In genomic region chr1:133025796-133026190, GRCm38 (mm10) we compare ENCODE assay signal across 7 mouse cellular contexts. TPM values are rescaled to one million over a fixed set of nuclear protein-coding genes. Genes with fewer than 3 reads are reported as not detected.
DNase-seq lines count a peak whose midpoint lies in the region; ATAC-seq and TF ChIP-seq lines count a peak whose summit lies in the region.
"Not testable (repeated sequence)": the region's sequence is repeated elsewhere in the genome, so short reads cannot be mapped to it uniquely, and the experiment has no call there.

No protein-coding gene starts in this region.

- not testable (repeated sequence) for DNase-seq in forebrain, embryonic 14.5 days (ENCODE audit: low spot score)
- peak; percentile 11 to 20 for DNase-seq in heart, postnatal 36 days
- DNase-seq in kidney, adult 2 months = peak; percentile 15
- peak; percentile 80 for DNase-seq in midbrain, embryonic 11.5 days (ENCODE audit: low spot score, missing footprints)
- DNase-seq in spleen, adult 12 weeks (ENCODE audit: low spot score) = peak; percentile 33

- not testable (repeated sequence) for H3K36me3 ChIP-seq in forebrain, embryonic 14.5 days (ENCODE audit: control insufficient read depth, insufficient read depth, low read length); kidney, adult 2 months (ENCODE audit: control insufficient read depth, insufficient read depth, low read length); liver, embryonic 12.5 days; midbrain, embryonic 11.5 days (ENCODE audit: control insufficient read depth, insufficient read depth, low read length)

- peak overlapping the region; percentile 83; the same call in 1 of the 2 replicates for H3K27ac ChIP-seq in brown adipose tissue, adult 24 weeks (replicated peaks; ENCODE audit: low read depth, low read length)
- H3K27ac ChIP-seq in forebrain, embryonic 14.5 days (ENCODE audit: low read depth, low read length) = 0 out of 2 replicates have a peak overlapping the region, but pooled peaks have one; percentile 84
- peak overlapping the region; percentile 67; the same call in 1 of the 2 replicates for H3K27ac ChIP-seq in kidney, adult 2 months (ENCODE audit: insufficient read depth, low read depth, low read length)
- peak overlapping the region; percentile 91 for H3K27ac ChIP-seq in liver, embryonic 12.5 days
- H3K27ac ChIP-seq in midbrain, embryonic 11.5 days (ENCODE audit: low read depth, low read length) = not testable (repeated sequence)

- not testable (repeated sequence) for H3K9me3 ChIP-seq in forebrain, embryonic 14.5 days (replicated peaks; ENCODE audit: control insufficient read depth, low read length); liver, embryonic 12.5 days (replicated peaks); midbrain, embryonic 11.5 days (ENCODE audit: control insufficient read depth, low read length)

- not testable (repeated sequence) for ATAC-seq in forebrain, embryonic 14.5 days; liver, embryonic 12.5 days; midbrain, embryonic 11.5 days (ENCODE audit: low FRiP score)

- 32% methylated on average over 22 of the region's 23 CpGs for WGBS in forebrain, embryonic 14.5 days
- WGBS in kidney, adult 2 months = 24% methylated on average over 20 of the region's 23 CpGs
- 19% methylated on average over 21 of the region's 23 CpGs for WGBS in liver, embryonic 12.5 days (ENCODE audit: insufficient replicate concordance)
- 39% methylated on average over 23 of the region's 23 CpGs for WGBS in midbrain, embryonic 11.5 days

- H3K4me3 ChIP-seq in brown adipose tissue, adult 24 weeks (ENCODE audit: insufficient read depth, low read depth, low read length) = peak overlapping the region; percentile 97
- H3K4me3 ChIP-seq in forebrain, embryonic 14.5 days (ENCODE audit: low read depth, low read length) = peak overlapping the region; percentile 82
- H3K4me3 ChIP-seq in kidney, adult 2 months (ENCODE audit: insufficient read depth, low read depth, low read length) = peak overlapping the region; percentile 90
- peak overlapping the region; percentile 92 for H3K4me3 ChIP-seq in liver, embryonic 12.5 days
- H3K4me3 ChIP-seq in midbrain, embryonic 11.5 days (ENCODE audit: low read depth, low read length) = peak overlapping the region; percentile 85

- not testable (repeated sequence) for TF ChIP-seq POLR2A in kidney, adult 2 months (IDR thresholded peaks at IDR 0.05; ENCODE audit: low read depth, low read length)

- H3K4me2 ChIP-seq in forebrain, embryonic 14.5 days (ENCODE audit: low read length) = peak overlapping the region; percentile 38
- H3K4me2 ChIP-seq in liver, embryonic 12.5 days = peak overlapping the region; percentile 74
- peak overlapping the region; percentile 67; the same call in 1 of the 2 replicates for H3K4me2 ChIP-seq in midbrain, embryonic 11.5 days

- H3K9ac ChIP-seq in forebrain, embryonic 14.5 days (ENCODE audit: low read length) = peak overlapping the region; percentile 97
- H3K9ac ChIP-seq in liver, embryonic 12.5 days = peak overlapping the region; percentile 95
- H3K9ac ChIP-seq in midbrain, embryonic 11.5 days (ENCODE audit: low read length) = peak overlapping the region; percentile 97; the same call in 1 of the 2 replicates

- not testable (repeated sequence) for TF ChIP-seq CTCF in kidney, adult 2 months (conservative IDR thresholded peaks at IDR 0.05; ENCODE audit: insufficient read depth, insufficient read length, low read depth, low read length)

- intact Hi-C loops in heart, postnatal 36 days (cut with DNase I) = not testable (repeated sequence)

- H3K4me1 ChIP-seq in brown adipose tissue, adult 24 weeks (ENCODE audit: control insufficient read depth, insufficient read depth, insufficient read length, low read length); forebrain, embryonic 14.5 days (ENCODE audit: control insufficient read depth, insufficient read depth, low read length); kidney, adult 2 months (ENCODE audit: control insufficient read depth, insufficient read depth, low read length); midbrain, embryonic 11.5 days (ENCODE audit: control insufficient read depth, insufficient read depth, low read length): not testable (repeated sequence)
- peaks cover 49% of the 10 kb centered on the region for H3K4me1 ChIP-seq in liver, embryonic 12.5 days

- H3K27me3 ChIP-seq in forebrain, embryonic 14.5 days (replicated peaks; ENCODE audit: control insufficient read depth, insufficient read depth, low read length); kidney, adult 2 months (replicated peaks; ENCODE audit: control insufficient read depth, insufficient read depth, low read length); liver, embryonic 12.5 days (replicated peaks); midbrain, embryonic 11.5 days (ENCODE audit: control insufficient read depth, insufficient read depth, low read length): not testable (repeated sequence)

RNA-seq across cellular contexts. Expression of gene Mdm4, which starts 4.6 kb away (rescaled TPM):
- 12.0 and 13.5 TPM in 2 replicates for polyA plus RNA-seq in brown adipose tissue, adult 24 weeks (2012; ENCODE audit: insufficient read depth, insufficient read length, missing spikeins)
- 35.7 and 47.9 TPM in 2 replicates for polyA plus RNA-seq in forebrain, embryonic 14.5 days (2014; fragmentation: Nextera tagmentation; extraction: Ambion mirVana)
- total RNA-seq in heart, postnatal 36 days (2021) = 10 to 100 TPM; 25.3 to 29.9 TPM
- 22.1 and 24.5 TPM in 2 replicates for polyA plus RNA-seq in kidney, adult 2 months (2012; rRNA removed)
- polyA plus RNA-seq in liver, embryonic 12.5 days (2016; fragmentation: Nextera tagmentation; extraction: Ambion mirVana) = 24.9 and 26.2 TPM in 2 replicates
- 36.5 TPM in 2 replicates for polyA plus RNA-seq in midbrain, embryonic 11.5 days (2014; fragmentation: Nextera tagmentation; extraction: Ambion mirVana)

RNA-seq across cellular contexts. Expression of gene Pik3c2b, which starts 19.7 kb away (rescaled TPM):
- polyA plus RNA-seq in brown adipose tissue, adult 24 weeks (2012; ENCODE audit: insufficient read depth, insufficient read length, missing spikeins) = 1.1 and 1.5 TPM in 2 replicates
- polyA plus RNA-seq in forebrain, embryonic 14.5 days (2014; fragmentation: Nextera tagmentation; extraction: Ambion mirVana) = 9.6 and 11.6 TPM in 2 replicates
- total RNA-seq in heart, postnatal 36 days (2021) = 10 to 100 TPM; 17.9 to 20.4 TPM
- polyA plus RNA-seq in kidney, adult 2 months (2012; rRNA removed) = 3.6 TPM in 2 replicates
- 1.8 and 1.9 TPM in 2 replicates for polyA plus RNA-seq in liver, embryonic 12.5 days (2016; fragmentation: Nextera tagmentation; extraction: Ambion mirVana)
- 15.5 and 16.3 TPM in 2 replicates for polyA plus RNA-seq in midbrain, embryonic 11.5 days (2014; fragmentation: Nextera tagmentation; extraction: Ambion mirVana)
